Mouse (Mus musculus) liver, adult 2 months (tissue): Measurements from ENCODE around the gene Sypl2. TPM values are rescaled to one million over a fixed set of nuclear protein-coding genes. Genes with fewer than 3 reads are reported as not detected.

Source experiments
- DNase-seq: peaks from one replicate; pipeline ENCODE4 v3.0.0-alpha.2; 2011; ENCODE audit warnings: low read depth, low spot score; ENCODE audit errors: extremely low read depth
- H3K27ac ChIP-seq: fragments of 200-500 bp; replicated peaks from 2 replicates; pipeline ENCODE4 v1.5.1; 2012; ENCODE audit warnings: low read depth, mild to moderate bottlenecking, control low read depth, inconsistent platforms, low read length; ENCODE audit not compliant: insufficient read depth
- H3K27me3 ChIP-seq: fragments of 200-500 bp; 2 replicates; pipeline ENCODE4 v1.6.1; 2012; ENCODE audit warnings: mild to moderate bottlenecking, moderate library complexity, low read length, inconsistent platforms; ENCODE audit not compliant: control insufficient read depth, insufficient read depth
- H3K36me3 ChIP-seq: fragments of 200-500 bp; 2 replicates; pipeline ENCODE4 v1.6.1; 2012; ENCODE audit warnings: low read length, inconsistent platforms; ENCODE audit not compliant: control insufficient read depth, insufficient read depth
- H3K4me1 ChIP-seq: fragments of 200-500 bp; 2 replicates; pipeline ENCODE4 v1.6.1; 2011; ENCODE audit warnings: low read length; ENCODE audit not compliant: control insufficient read depth, insufficient read depth
- H3K4me3 ChIP-seq: fragments of 200-500 bp; 2 replicates; pipeline ENCODE4 v1.5.1; 2011; ENCODE audit warnings: low read depth, mild to moderate bottlenecking, control low read depth, low read length, moderate library complexity; ENCODE audit not compliant: insufficient read depth
- H3K79me2 ChIP-seq: fragments of 200-500 bp; 2 replicates; pipeline ENCODE4 v1.6.1; 2012; ENCODE audit warnings: inconsistent platforms, mild to moderate bottlenecking, low read length, moderate library complexity; ENCODE audit not compliant: control insufficient read depth, insufficient read depth
- H3K9ac ChIP-seq: fragments of 200-500 bp; 2 replicates; pipeline ENCODE4 v1.6.1; 2012; ENCODE audit warnings: low read depth, mild to moderate bottlenecking, control low read depth, inconsistent platforms, low read length
- CTCF ChIP-seq: fragments of 200-500 bp; IDR thresholded peaks from 2 replicates; pipeline ENCODE4 v1.5.1; 2011; ENCODE audit warnings: low read depth, low read length, control low read depth
- POLR2A ChIP-seq: fragments of 200-500 bp; IDR thresholded peaks from 2 replicates; pipeline ENCODE4 v1.6.1; 2011; ENCODE audit warnings: low read length, control low read depth; ENCODE audit not compliant: insufficient read depth; ENCODE audit errors: extremely low read depth
- WGBS: fragments of 180-500 bp; shearing (Covaris S2); methylation state at CpG from one replicate; pipeline ENCODE4 v1.1.7; 2018; 5-methylcytosine and 5-hydroxymethylcytosine counted together
- polyA plus RNA-seq: library from polyadenylated mRNA; depleted of rRNA; stranded (reverse); fragments of >200 nt; gene quantifications from 2 replicates; pipeline ENCODE4 v1.2.3, GENCODE M21; 2012; rRNA removed
- total RNA-seq: library from RNA; depleted of rRNA; stranded (reverse); fragments of >200 nt; gene quantifications from 2 replicates; pipeline ENCODE4 v1.2.3, GENCODE M21; 2014; rRNA removed

Gene Sypl2
- total and polyA plus RNA-seq, 2 experiments = 0.09 TPM

DNA sequence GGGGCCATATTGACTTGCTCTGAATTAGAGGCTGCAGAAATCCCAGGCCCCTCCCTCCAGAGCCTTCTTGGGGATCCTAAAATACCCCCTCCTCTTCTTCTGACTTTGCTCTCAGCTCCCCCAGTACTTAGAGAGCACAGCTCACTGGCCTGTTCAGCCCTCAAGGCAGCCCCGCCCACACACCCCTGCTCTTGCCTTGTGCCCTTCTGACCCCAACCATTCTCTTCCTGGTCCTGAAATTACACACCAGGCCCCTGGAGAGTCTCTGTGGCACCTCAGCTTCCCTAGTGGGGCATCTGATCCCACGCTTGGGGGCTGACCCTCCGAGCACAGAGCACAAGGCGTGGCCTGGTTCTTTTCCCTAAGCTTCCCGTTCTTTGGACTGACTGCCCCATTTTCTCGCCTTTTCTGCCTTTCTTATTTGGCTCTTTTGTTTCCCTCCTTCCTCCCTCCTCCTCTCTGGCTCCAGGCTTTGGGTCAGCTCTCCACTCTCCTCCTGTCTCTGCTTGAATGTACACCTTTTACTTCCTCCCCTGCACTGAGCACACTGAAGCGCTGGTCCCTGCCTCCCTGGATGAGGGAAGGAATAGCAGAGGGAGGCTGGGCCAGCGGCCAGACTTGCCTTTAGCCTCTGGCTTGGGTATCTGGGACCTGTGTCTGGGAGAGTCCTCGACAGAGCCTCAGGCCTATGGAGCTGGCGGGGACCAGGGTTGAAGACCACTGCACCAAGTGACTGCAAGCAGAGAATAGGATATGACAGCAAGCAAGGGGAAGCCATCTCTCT lies 60.7 kb downstream of the Sypl2 start:
- Histone ChIP-seq H3K27me3 (no peaks in the 10 kb centered on the region), H3K4me3 (no peak overlapping the region), H3K27ac (no peak overlapping the region), H3K9ac (no peak overlapping the region), H3K4me1 (0 out of 2 replicates have a peak, but pooled peaks cover 1% of the 10 kb centered on the region), H3K79me2 (no peaks in the 10 kb centered on the region), H3K36me3 (no peaks in the 10 kb centered on the region)
- DNase-seq = no peak
- no peak for TF ChIP-seq POLR2A
- no peak for TF ChIP-seq CTCF
- whole genome bisulfite sequencing = 80% methylated on average over 10 of the region's 10 CpGs

DNA sequence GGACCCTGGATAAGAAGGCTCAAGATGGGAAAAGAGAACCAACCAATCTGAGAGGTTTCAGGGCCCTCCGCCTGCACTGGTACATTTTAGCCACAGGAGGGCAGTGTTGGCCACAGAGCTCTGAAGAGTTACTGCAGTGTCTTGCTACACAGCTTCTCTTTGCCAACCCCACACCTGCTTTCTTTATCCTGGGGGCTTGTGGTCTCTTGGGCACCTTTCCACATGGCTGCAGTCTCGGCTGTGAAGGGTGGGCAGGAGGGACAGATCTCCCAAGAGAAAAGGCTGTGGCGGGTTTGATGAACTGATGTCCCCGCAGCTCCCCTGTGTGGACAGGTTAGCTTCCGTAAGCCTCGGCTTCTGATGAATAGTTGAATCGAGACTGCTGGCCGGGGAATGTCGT lies 61.6 kb downstream of the Sypl2 start:
- Histone ChIP-seq H3K4me1 (0 out of 2 replicates have a peak, but pooled peaks cover 1% of the 10 kb centered on the region), H3K27me3 (no peaks in the 10 kb centered on the region), H3K27ac (no peak overlapping the region), H3K9ac (no peak overlapping the region), H3K36me3 (no peaks in the 10 kb centered on the region), H3K79me2 (no peaks in the 10 kb centered on the region), H3K4me3 (no peak overlapping the region)
- WGBS = 18% methylated on average over 9 of the region's 9 CpGs
- TF ChIP-seq CTCF (peak; percentile 88), POLR2A (no peak)
- DNase-seq = peak; percentile 39

DNA sequence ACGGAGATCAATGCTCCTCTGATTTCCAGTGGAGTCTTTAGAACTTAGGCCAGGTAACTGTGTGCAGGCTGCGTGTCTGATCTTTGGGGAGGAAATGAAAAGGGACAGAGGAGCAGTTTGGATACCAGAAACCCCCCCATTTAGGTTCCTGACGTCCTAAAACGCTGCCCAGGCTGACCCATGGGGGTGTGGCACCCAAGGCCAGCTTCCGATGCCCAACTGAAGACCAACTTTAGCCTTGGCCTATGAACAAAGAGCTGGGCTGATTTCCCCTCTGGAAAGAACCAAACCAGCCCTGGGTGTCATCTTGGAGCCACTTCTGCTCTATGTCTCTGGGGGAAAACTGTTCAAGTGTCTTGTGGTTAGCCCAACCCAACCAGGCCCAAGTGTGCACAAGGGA lies 62.4 kb downstream of the Sypl2 start:
- Histone ChIP-seq H3K27ac (no peak overlapping the region), H3K36me3 (no peaks in the 10 kb centered on the region), H3K4me3 (no peak overlapping the region), H3K9ac (no peak overlapping the region), H3K4me1 (0 out of 2 replicates have a peak, but pooled peaks cover 1% of the 10 kb centered on the region), H3K79me2 (no peaks in the 10 kb centered on the region), H3K27me3 (no peaks in the 10 kb centered on the region)
- no peak for DNase-seq
- WGBS = 64% methylated on average over 5 of the region's 5 CpGs
- TF ChIP-seq POLR2A (no peak), CTCF (no peak)

Other genes starting within 250 kb of the Sypl2 start
- 79.1 and 88.5 TPM in 2 replicates for gene Gstm2, start 240.2 kb downstream of the Sypl2 start, total RNA-seq
- 222 and 270 TPM in 2 replicates for gene Gstm2, start 240.2 kb downstream of the Sypl2 start, polyA plus RNA-seq
- gene Gstm1, start 208.7 kb downstream of the Sypl2 start, total RNA-seq = 474 and 907 TPM in 2 replicates
- 5,254 and 6,847 TPM in 2 replicates for gene Gstm1, start 208.7 kb downstream of the Sypl2 start, polyA plus RNA-seq
- 19.8 and 26.5 TPM in 2 replicates for gene Gstm4, start 181.8 kb downstream of the Sypl2 start, total RNA-seq
- gene Gstm4, start 181.8 kb downstream of the Sypl2 start, polyA plus RNA-seq = 86.0 and 98.9 TPM in 2 replicates
- gene Ampd2, start 140.0 kb downstream of the Sypl2 start, total RNA-seq = 11.0 and 13.8 TPM in 2 replicates
- gene Ampd2, start 140.0 kb downstream of the Sypl2 start, polyA plus RNA-seq = 69.6 and 128 TPM in 2 replicates
- 2.9 and 3.9 TPM in 2 replicates for gene Gnat2, start 133.9 kb downstream of the Sypl2 start, total RNA-seq
- gene Gnat2, start 133.9 kb downstream of the Sypl2 start, polyA plus RNA-seq = 0.91 and 1.5 TPM in 2 replicates
- 89.5 and 92.8 TPM in 2 replicates for gene Gnai3, start 80.5 kb downstream of the Sypl2 start, total RNA-seq
- gene Gnai3, start 80.5 kb downstream of the Sypl2 start, polyA plus RNA-seq = 19.0 and 24.6 TPM in 2 replicates
- not detected in 2 replicates for gene Gpr61, start 71.8 kb downstream of the Sypl2 start, total RNA-seq
- gene Gpr61, start 71.8 kb downstream of the Sypl2 start, polyA plus RNA-seq = not detected in 2 replicates
- gene Amigo1, start 40.3 kb downstream of the Sypl2 start, total RNA-seq = 2.7 and 3.8 TPM in 2 replicates
- 9.3 and 15.1 TPM in 2 replicates for gene Amigo1, start 40.3 kb downstream of the Sypl2 start, polyA plus RNA-seq
- 2.1 and 2.4 TPM in 2 replicates for gene Cyb561d1, start 25.4 kb downstream of the Sypl2 start, total RNA-seq
- 3.8 and 4.1 TPM in 2 replicates for gene Cyb561d1, start 25.4 kb downstream of the Sypl2 start, polyA plus RNA-seq
- 0.28 and 0.34 TPM in 2 replicates for gene Atxn7l2, start 15.7 kb downstream of the Sypl2 start, total RNA-seq
- 1.7 and 2.0 TPM in 2 replicates for gene Atxn7l2, start 15.7 kb downstream of the Sypl2 start, polyA plus RNA-seq
- 85.9 and 86.7 TPM in 2 replicates for gene Psma5, start 30.3 kb upstream of the Sypl2 start, total RNA-seq
- 40.5 and 46.4 TPM in 2 replicates for gene Psma5, start 30.3 kb upstream of the Sypl2 start, polyA plus RNA-seq
- 6.5 and 10.5 TPM in 2 replicates for gene Sort1, start 57.4 kb upstream of the Sypl2 start, total RNA-seq
- gene Sort1, start 57.4 kb upstream of the Sypl2 start, polyA plus RNA-seq = 5.1 and 8.3 TPM in 2 replicates
- gene Mybphl, start 138.3 kb upstream of the Sypl2 start, total RNA-seq = not detected in 2 replicates
- not detected in 2 replicates for gene Mybphl, start 138.3 kb upstream of the Sypl2 start, polyA plus RNA-seq
- 0.40 TPM in 1 of 2 replicates, not detected in the other for gene Psrc1, start 157.2 kb upstream of the Sypl2 start, total RNA-seq
- 0.26 and 0.37 TPM in 2 replicates for gene Psrc1, start 157.2 kb upstream of the Sypl2 start, polyA plus RNA-seq
- 0.18 and 0.47 TPM in 2 replicates for gene Celsr2, start 188.9 kb upstream of the Sypl2 start, total RNA-seq
- 0.60 and 0.61 TPM in 2 replicates for gene Celsr2, start 188.9 kb upstream of the Sypl2 start, polyA plus RNA-seq
- gene Sars, start 218.6 kb upstream of the Sypl2 start, total RNA-seq = 31.3 and 35.5 TPM in 2 replicates
- gene Sars, start 218.6 kb upstream of the Sypl2 start, polyA plus RNA-seq = 21.3 and 24.7 TPM in 2 replicates